Mouse (Mus musculus) testis, postnatal 10 days (tissue): ENCODE measurements around the gene Ndufs1.
"Not testable (repeated sequence)": the region's sequence is repeated elsewhere in the genome, so short reads cannot be mapped to it uniquely, and the experiment has no call there.

Experiments
- DNase-seq: peaks from one replicate; pipeline ENCODE4 v3.0.0; 2021; ENCODE audit warnings: low spot score

Gene Ndufs1

DNA sequence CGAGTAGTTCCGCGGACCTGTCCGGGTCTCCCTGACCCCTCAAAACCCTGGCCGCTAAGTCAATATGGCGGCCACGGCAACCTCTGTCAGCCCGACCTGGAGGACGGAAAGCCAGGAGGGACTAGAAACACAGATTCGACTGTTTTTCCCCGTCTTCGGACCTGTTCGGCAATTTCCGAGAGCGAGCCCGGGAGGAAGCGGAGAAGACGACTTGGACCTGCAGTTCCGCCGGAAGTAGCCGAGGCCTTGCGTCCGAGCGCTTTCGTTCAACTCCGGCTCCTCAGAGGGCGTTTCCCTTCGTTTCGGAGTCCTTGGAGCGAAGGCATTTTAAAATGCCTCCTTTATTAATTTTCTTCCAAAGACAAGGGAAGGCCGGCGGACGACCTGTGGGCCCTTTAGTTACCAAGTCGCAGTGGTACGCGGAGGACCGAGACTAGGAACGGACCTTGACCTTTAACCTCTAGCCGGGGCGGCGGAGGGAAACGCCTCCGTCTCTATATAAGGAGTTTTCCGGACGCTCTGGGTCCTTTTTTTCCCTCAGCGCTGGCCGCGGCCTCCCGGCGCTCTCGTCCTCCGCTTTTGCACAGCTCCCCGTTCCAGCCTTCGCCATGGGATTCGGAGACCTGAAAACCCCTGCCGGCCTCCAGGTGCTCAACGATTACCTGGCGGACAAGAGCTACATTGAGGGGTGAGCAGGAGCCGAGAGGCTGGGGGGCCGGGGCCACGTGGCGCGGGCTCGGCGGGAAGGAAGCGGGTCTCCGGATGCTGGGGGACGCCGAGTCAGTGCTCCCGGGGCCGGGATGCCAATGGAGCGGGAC, at the start of gene Ndufs1, which contains the start of gene Eef1b2:
Gene Ndufs1 (minus strand): TSS at position 230 of the 818 bp plus-strand sequence.
Gene Eef1b2 (plus strand): TSS at position 222 of the 818 bp plus-strand sequence.
- peak; percentile 97 for DNase-seq

DNA sequence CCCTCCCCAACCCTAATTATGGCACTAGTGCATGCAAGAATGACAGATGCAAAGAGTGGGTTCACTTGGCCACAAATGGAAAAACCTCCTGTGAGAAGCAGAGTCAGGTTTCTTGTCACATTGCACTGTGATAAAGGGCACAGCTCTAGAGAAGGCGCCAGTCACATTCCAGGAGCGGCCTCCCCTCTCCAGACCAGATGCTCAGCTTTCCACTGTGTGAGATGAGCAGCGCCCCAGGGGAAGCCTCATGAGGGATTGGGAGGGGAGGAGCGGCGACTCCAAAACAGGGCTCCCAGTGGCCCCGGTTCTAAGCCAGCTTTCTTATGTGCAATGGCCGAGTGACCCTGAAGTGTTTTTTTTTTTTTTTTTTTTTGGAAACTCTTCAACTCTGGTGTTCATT, 49.3 kb upstream of the Ndufs1 start:
- DNase-seq: peak; percentile 41

DNA sequence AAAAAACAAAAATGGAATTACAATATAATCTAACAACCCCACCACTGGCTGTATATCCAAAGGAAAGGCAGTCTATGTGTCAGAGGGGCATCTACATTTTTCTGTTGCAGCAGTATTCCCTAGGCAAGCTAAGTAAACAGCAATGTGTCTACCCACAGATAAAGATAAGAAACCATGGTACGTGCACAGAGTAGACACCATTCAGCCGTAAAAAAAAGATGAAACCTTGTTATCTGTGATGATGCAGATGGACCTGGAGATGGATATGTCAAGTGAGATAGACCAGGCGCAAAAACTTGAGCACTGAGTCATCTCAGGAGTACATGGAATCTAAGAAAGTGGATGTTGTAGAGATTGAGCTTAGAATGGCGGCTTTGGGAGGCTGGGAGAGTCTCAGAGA, 48.4 kb upstream of the Ndufs1 start:
- no peak for DNase-seq

DNA sequence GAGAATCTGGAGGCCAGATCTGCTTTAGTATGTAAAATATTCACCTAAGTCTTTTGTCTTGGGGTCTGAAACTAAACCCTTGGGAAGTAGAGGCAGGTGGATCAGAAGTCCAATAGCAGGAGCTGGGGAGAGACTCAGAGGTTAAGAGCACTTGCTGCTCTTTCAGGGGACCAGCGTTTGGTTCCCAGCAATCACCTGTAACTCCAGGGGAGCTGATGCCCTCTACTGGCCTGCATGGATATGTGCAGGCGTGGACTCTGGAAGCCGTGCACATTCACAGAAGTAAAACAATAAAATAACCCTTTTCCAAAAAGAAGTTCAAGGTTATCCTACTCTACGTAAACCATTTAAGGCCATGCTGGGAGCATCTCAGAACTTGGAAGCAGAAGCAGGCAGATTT, 42.6 kb upstream of the Ndufs1 start:
- no peak for DNase-seq

DNA sequence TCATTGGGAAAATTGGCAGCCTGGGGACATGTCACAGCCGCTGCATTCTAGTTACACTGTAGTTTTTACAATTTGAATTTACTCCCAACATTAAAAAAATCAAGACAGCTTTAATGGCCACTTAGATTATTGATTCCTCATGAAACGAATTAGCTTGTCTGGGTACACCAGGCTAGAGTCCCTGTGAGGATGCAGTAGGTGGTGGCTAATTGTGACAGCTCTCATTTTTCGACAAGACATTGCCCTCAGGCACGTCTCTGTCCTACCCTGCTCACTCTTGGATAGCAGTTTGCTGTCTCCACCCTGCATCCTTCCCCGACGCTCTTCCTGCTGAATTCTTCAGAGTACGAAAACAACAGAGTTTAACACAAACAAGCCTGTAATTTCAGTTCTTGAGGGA, 38.0 kb upstream of the Ndufs1 start:
- DNase-seq: no peak

DNA sequence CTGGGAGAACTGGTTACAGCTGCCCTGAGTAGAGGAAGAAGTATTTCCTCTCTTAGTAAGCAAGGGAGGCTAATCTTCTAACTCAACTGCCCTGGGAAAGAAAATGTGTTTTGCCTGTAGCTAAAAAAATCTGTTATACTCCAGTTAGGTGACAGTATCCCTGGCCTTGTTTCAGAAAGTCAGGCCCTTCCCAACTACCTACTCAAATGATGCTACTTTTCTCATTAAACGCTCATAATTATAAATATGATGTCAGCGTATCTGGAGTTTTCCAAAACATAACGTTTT, 37.6 kb upstream of the Ndufs1 start, which contains the start of gene Gpr1:
Gene Gpr1 (minus strand): TSS at position 273 of the 288 bp plus-strand sequence.
- no peak for DNase-seq

DNA sequence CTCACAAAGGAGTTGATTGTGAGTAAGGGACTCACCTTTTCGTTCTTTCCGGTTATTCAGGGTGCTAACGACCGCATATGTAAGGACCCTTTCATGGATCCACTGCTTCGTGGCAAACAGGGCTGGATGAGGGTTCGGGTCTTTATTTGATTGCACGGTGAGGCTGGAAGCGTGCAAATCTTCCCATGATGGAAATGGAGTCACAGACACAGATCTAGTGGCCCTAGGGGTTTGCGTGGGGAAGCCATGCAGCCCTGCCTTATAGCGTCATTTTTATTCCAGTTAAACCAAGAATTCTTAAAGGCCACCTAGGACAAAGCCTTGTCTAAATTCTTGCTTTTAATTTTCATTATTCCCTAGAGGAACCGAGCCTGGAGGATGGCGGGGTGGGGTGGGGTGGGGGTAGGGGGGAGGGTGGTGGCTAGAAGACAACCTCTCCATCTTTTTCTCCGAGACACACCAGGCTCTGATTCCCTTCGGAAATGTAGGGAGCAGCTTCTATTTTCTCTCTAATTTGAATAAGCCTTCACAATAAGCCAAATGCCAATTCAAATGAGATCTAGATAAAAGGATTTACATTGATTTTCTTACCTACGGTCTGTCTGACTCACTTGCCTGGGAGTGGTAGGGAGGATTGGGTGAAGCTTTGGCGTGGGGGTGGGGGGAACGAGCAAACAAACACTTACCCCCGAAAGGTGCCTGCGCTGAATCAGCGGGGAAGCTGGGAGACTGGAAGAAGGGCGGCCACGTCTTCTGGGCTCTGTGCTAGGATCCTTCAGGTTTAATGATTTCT, 37.0 kb upstream of the Ndufs1 start:
- DNase-seq: no peak

DNA sequence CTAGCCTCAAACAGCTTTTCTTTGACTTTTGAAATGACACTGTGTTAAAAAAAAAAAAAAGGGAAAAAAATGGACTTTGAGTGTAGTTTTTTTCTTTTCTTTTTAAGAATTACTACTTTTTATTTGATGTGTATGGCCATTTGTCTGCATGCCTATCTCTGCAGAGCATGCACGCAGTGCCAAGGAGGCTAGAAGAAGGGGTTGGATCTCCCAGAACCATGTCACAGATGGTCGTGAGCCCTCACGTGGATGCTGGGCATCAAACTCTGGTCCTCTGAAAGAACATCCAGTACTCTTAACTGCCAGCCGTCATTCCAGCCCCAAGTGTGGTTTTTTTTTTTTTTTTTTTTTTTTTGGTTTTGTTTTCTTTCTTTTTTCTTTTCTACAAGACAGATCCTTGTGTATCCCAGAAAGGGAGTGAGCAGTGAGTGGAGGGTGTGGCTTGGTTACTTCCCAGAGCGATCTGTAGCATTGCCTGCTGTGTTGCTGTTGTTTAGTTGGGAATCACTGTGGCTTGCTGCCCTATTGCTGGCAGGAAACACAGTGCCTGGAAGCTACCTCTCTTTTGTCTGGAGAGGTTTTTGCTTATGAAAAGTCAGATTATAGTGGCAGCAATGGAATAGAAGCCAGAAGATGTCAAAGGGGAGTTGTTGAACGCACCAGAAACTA, 33.4 kb upstream of the Ndufs1 start:
- DNase-seq: no peak

DNA sequence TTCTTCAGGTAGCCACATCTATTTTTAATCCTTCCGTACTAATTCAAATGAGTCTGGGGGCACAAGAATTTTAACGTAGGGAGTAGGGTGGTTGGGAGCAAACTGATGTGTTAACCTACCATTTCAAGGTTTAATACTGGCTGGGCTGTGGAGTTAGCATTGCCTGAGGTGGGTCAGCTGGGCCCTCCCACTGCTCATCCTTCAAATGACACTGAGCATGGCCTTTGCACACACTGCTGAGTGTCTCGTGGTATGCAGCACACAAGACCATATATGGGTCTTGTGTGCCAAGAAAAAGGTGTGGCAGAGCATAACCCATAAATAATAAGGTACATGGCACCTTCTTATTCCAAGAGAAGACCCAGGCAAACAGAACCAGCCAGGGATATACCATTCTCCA, 31.0 kb upstream of the Ndufs1 start:
- DNase-seq: no peak

DNA sequence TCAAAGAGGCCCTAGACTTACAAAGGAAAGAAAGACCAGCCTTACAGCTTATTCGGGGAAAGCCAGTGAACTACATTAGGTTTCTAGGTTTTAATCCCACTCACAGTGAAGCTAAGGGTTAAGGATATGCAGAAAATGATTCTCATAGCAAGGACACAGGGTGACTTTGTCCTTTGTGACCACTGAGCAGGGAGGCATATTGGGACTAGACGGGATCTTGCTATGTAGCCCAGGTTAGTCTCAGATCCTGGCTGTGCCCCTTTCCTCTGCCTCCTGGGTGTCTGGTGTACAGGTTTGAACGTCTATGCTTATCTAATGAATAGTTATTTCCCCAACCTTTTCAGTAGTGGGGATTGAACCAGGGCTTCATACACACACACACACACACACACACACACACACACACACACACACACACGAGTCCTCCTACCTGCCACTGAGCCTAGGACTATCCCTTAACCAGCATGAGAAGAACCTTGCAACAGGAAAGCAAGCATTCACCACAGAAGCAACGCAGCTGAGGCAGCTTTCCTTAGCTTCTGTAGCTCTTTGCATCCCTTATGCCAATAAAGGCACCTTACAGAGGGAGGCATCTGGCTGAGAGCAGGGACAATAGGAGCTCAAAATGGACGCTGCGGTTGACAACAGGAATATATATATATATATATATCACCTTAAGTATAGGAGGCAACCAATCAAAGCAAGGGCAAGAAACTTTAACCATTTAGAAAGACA, 28.2 kb upstream of the Ndufs1 start:
- no peak for DNase-seq

DNA sequence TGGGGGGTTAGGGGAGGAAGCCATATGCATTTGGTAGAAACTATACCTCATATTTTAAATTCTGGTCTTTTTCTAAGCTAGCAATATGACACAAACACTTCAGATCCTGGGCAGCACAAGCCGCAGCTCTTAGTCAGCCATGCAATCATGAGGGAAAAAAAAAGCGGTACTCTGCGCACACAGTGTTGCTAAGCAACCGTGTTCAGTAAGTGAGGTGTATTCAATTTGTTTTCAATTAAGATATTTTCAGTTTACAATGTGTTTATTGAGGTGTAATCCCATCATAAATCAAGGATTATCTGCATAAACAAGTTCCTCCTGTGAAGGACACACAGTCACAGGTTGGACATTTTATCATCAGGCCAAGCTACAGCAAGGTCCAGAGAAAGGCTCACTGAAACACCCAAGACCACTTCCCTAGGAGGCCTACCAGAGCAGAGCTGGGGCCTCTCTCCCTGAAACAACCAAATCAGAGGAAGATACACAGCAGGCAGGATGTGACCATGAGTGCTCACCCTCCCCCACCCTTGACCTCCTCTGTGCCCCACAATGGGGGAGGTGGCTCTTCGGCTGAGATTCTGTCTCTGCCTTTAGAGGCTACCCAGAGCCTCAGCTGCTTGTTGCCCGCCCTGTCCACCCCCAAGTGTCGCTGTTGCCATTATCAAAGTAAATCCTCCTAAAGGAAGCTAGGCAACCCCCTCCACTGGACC, 27.5 kb upstream of the Ndufs1 start:
- DNase-seq: peak; percentile 51

DNA sequence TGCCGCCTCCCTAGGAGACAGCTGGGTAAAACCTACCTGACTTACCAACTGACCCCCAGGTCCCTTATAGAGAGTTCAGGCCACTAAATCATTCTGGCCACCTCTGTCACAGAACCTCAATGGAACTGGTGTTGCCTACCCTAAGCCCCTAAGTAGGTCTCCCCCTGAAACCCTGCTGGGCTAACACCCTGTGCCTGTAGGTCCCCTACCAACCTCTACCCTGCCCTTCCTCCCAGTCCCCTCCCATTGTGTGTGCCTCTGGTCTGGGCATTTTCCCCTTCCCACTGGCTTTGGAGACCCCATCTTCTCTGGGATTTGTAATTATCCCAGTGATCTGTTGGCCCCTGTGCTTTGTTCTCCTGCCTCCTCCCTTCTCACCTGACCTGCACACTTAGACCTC, 26.8 kb upstream of the Ndufs1 start:
- no peak for DNase-seq

DNA sequence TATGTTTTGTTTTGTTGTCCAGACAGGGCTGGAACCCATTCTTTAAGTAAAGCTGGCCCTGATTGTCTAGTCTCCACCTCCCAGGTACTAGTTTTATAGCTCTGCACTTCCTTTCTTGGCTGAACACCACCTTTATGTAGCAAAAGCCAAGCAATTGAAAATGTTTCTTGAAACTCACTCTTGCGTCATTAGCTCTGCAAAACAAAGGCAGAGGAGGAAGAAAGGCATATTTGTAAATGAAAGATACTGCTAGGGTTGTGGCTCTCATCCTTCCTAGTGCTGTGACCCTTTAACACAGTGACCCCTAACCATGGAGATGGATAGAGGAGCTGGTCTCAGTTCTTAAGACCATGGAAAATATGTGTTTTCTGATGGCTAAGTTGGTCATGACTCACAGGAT, 25.0 kb upstream of the Ndufs1 start:
- no peak for DNase-seq

DNA sequence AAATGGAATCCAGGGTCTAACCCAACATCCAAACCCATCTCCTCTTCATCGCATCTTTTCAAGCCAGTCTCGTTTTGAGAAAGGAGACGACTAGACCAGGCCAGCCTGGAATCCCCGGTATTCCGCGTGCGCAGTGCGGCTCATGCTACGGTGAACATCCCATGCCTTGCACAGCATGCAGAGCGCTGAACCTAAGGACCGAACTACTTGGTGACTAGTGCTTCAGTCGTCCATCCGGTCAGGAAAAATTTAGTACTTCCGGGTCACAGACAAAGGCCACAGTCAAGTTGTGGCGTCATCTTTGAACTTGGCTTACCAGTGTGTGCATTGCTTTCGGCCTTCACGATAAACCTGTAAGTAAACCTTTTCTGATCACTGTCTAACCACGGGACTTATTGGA, 23.7 kb upstream of the Ndufs1 start:
- DNase-seq: no peak

DNA sequence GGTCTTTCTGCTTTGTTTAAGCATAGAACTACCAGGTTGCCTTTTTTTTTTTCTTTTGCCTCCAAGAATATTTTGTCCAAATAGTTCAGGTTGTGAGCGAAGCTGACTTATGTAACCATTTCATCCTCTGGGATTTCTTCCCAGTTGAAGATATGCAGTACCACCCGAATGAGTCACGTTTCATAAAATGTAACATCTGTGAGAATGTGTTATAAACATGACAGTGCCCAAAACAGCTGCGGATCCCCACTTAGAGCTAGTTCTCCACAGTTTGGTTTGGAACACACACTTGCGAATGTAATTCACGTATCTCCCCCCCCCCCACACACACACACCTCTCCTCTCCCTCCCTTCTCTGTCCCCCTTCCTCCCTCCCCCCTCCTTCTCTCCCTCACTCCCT, 22.8 kb upstream of the Ndufs1 start:
- no peak for DNase-seq

DNA sequence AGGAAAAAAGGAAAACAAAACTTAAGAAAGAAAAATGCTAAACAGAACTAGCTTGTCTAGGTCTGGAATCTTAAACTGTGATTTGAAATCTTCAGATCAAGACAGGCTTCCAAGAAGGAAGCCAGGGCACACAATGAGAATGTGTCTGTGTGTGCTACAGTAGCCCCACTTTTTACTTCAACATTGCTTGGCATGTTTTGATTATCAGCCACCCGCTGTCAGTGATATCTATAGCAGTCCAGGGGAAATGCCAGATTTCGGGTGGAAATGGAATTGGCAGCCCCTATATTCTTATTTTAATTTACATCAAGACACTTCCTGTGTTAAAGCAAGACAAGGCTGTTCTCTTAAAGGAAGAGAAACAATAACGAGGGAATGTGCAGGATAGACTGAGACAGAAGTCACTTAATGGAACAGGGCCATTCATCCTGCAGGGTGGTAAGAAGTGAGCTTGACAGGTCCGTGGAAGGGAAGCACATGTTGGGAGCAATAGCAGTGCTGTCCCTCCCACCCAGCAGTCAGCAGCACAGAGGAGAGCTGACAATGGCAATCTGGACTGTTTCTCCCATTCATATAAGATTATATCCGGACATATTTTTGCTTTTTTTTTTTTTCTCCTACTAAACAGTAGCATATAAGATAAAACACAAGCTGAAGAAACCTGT, 19.3 kb upstream of the Ndufs1 start:
- no peak for DNase-seq

DNA sequence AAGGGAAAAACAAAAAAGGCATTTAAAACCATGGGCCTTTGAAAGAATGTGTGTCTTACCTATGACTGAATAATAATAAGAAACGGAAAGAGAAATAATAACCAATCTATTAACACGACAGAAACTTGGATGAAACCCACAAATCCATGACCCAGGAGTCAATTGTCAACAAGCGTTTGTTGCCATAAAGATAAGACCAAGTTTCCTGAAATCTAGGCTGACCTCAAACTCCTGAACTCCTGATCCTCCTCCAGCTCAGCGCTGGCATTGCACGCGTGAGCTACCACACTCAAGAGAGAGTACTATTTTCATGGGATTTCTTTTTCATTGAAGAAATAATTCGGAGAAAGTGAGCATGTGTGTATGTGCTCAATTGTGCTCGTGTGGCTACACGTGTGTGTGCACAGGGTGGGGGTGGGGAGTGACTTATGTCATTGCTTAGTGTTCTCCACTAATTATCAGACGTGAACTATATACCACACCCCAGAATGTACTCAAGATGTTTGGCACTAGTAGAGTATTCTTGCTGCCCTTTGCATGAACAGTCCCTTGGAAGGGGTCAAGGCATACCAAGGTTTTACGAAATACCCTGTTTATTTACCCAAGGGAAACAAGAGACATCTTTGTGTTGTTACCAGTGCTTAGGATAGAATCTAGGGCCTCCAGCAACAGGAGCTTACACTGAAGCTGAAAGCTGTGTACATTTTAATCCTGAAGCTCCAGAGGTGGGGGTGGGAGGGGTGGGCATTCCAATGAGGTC, 15.9 kb upstream of the Ndufs1 start:
- DNase-seq: no peak

DNA sequence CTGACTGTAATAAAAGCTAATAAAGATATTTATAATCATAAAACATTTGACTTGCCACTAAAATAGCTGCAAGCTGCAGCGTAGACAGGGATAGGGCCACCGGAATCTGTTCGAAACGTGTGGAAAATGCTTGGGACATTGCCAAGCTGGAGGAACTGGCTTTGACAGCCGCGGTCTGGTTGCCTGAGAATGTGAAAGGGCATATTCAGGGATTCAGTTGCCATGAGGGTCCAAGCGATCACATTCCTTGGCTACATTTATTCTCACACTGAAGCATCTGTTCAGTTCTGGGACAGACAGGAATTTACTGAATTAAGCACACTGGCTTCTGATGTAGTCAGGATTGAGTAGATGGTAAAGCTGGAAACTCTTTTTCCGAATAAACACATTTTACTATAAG, 14.2 kb upstream of the Ndufs1 start:
- DNase-seq: no peak

DNA sequence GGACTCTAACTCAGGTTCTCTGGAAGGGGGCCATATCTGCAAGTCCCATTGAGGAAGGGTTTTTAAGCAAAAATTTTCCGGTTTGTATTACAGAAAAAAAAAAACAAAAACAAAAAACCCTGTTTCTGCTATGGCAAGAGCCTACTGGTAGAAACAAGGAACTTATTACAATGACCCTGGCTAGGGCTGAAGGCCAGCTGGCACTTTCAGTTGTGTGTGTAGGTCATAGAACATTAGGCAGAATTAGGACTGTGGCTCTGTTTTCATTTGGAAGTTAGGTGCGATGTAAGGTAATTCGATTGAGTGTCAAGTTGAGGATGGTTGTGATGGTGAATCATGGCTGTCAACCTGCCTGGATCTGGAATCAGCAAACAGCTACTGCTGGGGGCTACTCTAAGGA, 11.9 kb upstream of the Ndufs1 start:
- DNase-seq: no peak

DNA sequence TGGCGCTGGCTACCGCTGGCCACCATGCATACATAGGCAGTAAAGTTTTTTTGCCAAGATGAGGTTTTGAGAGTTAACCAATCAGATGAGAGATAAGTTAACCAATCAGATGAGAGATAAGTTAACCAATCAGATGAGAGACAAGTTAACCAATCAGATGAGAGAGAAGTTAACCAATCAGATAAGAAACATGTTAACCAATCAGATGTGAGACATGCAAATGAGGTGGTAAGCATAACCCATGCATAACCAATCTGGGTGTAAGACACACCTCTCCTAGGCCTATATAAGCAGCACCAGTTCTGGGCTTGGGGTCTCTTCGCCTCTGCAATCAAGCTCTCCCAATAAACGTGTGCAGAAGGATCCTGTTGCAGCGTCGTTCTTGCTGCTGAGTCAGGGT, 8.8 kb upstream of the Ndufs1 start:
- DNase-seq: not testable (repeated sequence)
